Mouse (Mus musculus) left cerebral cortex, postnatal 10 days (tissue): ENCODE data around the gene Ambp. TPM values are rescaled to one million over a fixed set of nuclear protein-coding genes. Genes with fewer than 3 reads are reported as not detected.
A peak's percentile ranks its signal among the peaks of the same experiment; 100 is the strongest.

Experiments
- DNase-seq, 2 experiments: peaks; one replicate each; pipeline ENCODE4 v3.0.0; 2021 to 2022; ENCODE audit warnings: low spot score in 2 of 2, mixed read lengths in 1 of 2; ENCODE audit errors: extremely low spot score in 1 of 2
- intact Hi-C: fragments of 180-260 bp; cut with DNase I; formaldehyde crosslinking; loops from one replicate; pipeline ENCODE4 v1.15.1; 2025
- total RNA-seq, 2 experiments: library from RNA; stranded (reverse); gene quantifications; 2 replicates each; pipeline ENCODE4 v1.2.3; 2021

The Ambp gene
- total RNA-seq, 2 experiments from 2014 or later = not detected

DNA sequence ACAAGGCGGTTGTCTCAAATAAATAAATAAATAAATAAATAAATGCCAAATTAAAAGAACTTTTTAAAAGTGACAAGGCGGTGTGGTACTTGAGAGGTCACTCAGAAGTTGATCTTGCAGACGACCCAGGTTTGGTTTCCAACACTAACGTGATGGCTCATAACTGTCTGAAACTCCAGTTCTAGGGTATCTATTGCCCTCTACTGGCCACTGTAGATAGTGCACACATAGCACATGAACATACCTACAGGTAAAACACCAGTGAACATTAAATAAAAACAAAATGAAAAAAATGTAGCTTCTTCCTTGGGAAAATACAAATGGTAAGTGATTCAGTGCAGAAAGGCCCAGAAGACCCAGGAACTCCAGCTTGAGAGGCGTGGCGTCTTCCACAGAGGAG lies 7.3 kb downstream of the Ambp start:
- DNase-seq = no peak
- intact Hi-C loops = no loop called here

DNA sequence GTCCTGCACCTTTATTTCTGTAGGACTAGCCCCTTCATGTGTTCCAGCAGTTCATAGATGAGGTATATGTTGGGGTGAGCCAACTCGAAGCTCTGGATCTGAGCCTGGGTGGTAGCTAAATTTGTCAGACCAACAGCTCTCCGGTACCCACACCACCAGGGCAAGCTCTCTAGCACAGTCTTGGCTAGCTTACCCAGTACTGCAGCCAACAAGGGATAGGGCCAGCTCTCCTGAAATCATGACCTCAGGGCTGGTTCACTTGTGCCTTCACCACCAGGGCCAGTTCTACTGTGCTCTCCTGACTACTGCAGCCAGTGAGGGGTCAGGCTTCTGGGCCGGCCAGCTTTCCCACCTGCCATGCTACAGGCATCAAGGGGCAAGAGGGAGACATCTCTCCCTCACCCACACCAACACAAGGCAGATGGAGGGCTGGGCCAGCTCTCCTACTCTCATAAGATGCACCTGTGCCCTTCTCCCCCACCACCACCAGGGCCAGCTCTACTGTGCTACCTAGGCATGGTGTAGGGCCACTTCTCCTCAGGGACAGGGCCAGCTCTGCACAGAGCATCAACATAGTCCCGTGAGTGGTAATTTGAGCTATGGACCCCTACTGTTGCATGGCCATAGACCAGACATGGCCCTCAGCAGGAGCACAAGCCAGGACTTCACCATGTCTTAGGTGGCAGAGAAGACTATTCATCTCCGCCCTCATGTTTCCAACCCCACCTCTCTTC lies 24.5 kb downstream of the Ambp start:
- DNase-seq = peak in 1 of 2 experiments; percentile 15
- intact Hi-C loops = no loop called here

DNA sequence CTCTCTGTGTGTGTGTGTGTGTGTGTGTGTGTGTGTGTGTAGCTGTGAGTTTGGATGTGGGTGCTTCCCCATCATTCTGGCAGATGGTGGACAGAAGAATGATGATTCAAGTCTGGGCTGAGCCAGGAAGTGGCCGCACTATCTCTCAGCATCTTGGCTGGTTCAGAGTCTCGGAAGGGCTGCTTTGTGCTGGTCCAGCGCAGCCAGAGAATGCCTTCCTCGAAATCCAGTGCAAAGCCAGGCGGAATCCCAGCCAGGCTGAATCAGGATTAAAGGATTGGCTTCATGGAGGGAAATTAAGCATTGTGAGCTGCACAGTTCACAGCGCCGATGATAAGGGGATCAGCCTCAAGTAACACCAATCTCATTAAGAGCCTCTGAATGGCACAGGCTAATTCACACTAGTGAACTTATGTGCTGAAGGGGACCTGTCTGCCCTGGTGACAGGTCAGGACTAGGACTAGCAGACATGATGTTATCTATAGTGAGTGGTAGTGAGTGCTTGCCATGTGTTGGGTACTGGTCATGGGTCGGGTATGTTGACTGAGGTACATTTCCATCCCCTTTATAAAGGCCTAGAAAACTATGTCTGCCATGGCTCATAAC lies 29.6 kb downstream of the Ambp start:
- intact Hi-C loops = no loop called here
- peak in 1 of 2 experiments; percentile 13 for DNase-seq

DNA sequence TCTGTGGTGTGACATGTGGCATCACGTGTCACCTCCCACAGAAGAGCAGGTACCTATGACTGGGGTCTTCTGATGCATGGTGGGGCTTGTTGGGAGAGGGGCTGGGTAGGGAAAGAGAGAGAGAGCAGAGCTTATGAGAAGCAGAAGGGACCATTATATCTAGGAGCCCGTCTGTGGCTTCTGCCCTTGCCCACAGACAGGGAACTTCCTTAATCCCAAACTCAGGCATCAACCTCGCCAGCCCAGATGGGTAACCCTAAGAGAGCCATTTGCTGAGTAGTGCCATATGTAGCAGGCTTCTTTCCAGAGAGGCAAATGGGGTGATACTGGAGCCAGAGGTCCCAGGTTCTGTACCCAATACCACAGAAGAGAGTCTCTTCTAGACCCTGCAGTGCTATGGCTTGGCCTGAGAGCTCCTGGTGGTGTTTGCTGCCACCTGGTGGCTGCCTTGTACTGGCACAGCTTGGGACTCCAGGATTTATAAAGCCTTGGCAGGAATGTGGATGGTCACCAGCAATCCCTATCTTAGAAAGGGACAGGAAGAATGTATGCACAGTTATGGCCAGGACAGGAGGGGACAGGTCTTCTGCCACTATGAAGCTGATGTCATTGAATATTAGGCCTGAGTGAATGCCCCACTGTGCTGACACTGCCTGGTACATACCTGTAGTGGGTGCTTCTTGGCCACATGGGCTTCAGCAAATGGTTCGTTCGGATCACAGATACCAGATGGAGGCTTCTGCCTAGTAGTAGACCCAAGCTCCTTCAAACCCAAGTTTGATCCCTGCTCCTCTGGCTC lies 35.8 kb downstream of the Ambp start:
- peak; percentile 74 to 86 for DNase-seq
- intact Hi-C loops = loop anchor here (2.0 to 10.0 kb wide), 5 partner anchors 154 to 554 kb away; partner anchors contain the start of gene Zfp618

DNA sequence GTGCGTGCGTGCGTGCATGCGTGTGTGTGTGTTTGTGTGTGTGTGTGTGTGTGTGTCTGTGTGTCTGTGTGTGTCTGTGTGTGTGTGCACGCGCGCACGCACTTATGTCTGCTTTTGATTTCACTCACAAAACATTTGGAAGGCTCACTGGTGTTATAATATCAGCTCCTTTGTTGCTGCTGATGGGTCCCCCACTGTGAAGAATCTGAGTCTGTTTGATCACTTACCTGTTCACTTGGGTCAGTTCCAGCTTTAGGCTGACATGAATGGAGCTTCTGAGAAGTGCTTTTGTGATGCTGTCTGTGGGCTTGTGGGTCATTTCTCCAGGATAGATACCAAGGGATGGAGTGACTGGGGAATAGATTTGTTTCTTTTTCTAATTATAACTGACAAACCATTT lies 48.9 kb downstream of the Ambp start:
- no peak for DNase-seq
- intact Hi-C loops = no loop called here

DNA sequence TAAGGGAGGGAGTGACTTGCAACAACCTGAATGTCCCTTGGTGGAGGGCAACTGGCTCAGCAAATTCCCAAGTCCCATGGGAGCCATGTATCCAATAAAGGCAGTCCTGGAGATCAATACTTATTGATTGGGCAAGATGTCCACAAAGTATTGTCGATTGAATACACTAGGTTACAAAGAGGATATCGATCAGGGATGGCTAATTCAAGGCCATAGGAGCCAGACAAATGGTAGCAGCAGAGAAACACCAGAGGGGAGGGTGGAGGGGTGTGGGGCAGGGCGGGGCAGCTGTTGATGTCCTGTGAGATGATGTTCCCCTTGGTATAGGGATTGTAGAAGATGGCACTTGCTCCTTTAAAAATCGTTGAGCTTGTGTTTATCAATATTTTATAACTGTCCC lies 52.6 kb downstream of the Ambp start:
- intact Hi-C loops = no loop called here
- no peak for DNase-seq

DNA sequence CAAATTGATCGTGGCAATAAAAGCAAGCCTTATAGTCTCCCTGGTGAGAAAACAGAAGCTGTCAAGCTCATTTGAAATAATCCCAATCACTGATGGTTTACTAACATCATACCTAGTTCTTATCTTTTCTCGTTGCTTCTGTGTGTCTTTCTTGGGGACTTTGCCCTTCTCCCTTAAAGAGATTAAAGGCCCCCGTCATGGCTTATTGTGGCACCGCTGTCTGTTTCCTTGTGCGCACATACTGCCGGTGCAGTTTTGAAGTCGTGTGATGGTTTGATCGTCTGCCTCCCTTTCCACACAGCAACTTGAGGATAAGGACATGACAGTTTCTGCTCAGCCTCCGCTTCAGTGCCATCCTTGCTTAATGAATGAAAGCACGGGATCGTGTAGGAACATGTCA lies 54.1 kb downstream of the Ambp start:
- DNase-seq = peak in 1 of 2 experiments; percentile 8
- intact Hi-C loops = no loop called here

DNA sequence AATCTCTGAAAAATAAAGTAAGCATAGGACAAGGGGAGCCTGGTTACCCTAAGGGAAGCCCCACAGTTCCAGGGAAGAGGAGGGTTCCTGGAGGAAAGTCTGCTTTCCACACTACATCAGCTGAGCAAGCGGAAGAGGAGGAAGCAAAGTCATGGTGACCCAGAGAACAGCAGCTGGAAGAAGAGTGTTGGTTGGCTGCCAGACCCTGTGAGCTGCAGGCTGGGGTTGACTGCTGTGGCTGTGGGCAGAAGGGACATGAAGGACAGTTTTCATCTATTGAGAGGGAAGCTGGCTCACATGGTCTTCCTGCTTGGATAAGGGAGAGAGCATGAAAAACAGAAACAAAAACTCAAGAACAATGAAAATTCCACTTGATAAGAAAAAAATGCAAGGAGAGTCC lies 57.0 kb downstream of the Ambp start:
- peak in 1 of 2 experiments; percentile 48 for DNase-seq
- intact Hi-C loops = no loop called here

Other genes with a start within 250 kb of the Ambp start
- gene Zfp618, start 189.2 kb downstream of the Ambp start, total RNA-seq = 1 to 10 TPM; 8.3 to 9.3 TPM
- gene Kif12, start 17.3 kb upstream of the Ambp start, total RNA-seq = not detected
- 1 to 10 TPM; 2.5 to 3.3 TPM for gene Col27a1, start 59.2 kb upstream of the Ambp start, total RNA-seq
- not detected for gene Orm1, start 189.8 kb upstream of the Ambp start, total RNA-seq
- not detected for gene Orm3, start 201.4 kb upstream of the Ambp start, total RNA-seq
- gene Orm2, start 207.7 kb upstream of the Ambp start, total RNA-seq = not detected
- 1 to 10 TPM; 3.4 to 4.8 TPM for gene Akna, start 248.6 kb upstream of the Ambp start, total RNA-seq